Mouse (Mus musculus): Measurements from ENCODE around the gene Utrn. TPM values are rescaled to one million over a fixed set of nuclear protein-coding genes. Genes with fewer than 3 reads are reported as not detected.

Utrn gene
- polyA plus RNA-seq, 1 experiment from 2014 or later = 90.3 TPM

GRCm38 (mm10) chr10:12474850-12475621 lies 394.1 kb downstream of the Utrn start:
- Histone ChIP-seq H3K4me2 (replicated peaks; ENCODE audit: low read depth, low read length) (no peak overlapping the region), H3K4me3 (ENCODE audit: low read depth, low read length) (no peak overlapping the region), H3K27me3 (ENCODE audit: control insufficient read depth, insufficient read depth, low read length) (no peaks in the 10 kb centered on the region), H3K27ac (ENCODE audit: low read length) (no peak overlapping the region), H3K4me1 (ENCODE audit: control insufficient read depth, insufficient read depth, low read length) (no peaks in the 10 kb centered on the region), H3K9ac (replicated peaks; ENCODE audit: low read depth, low read length) (no peak overlapping the region), H3K36me3 (ENCODE audit: control insufficient read depth, insufficient read depth, low read length) (no peaks in the 10 kb centered on the region; the same call in 1 of the 2 replicates), H3K9me3 (ENCODE audit: control insufficient read depth, low read depth, low read length) (no peaks in the 10 kb centered on the region)
- no peak for ATAC-seq (ENCODE audit: insufficient number of reproducible peaks, insufficient read depth, low FRiP score, low read depth)
- 77% methylated on average over 14 of the region's 14 CpGs for WGBS

- H3K4me1 ChIP-seq (ENCODE audit: control insufficient read depth, insufficient read depth, low read length) = no peaks in the 10 kb centered on the region
- H3K36me3 ChIP-seq (ENCODE audit: control insufficient read depth, insufficient read depth, low read length) = no peaks in the 10 kb centered on the region
- H3K9me3 ChIP-seq (ENCODE audit: control insufficient read depth, low read depth, low read length) = no peaks in the 10 kb centered on the region
- H3K27ac ChIP-seq (ENCODE audit: low read length) = no peak overlapping the region; the same call in 1 of the 2 replicates
- no peak for ATAC-seq (ENCODE audit: insufficient number of reproducible peaks, insufficient read depth, low FRiP score, low read depth)
- no peak overlapping the region for H3K4me3 ChIP-seq (ENCODE audit: low read depth, low read length)
- H3K9ac ChIP-seq (replicated peaks; ENCODE audit: low read depth, low read length) = no peak overlapping the region
- no peak overlapping the region for H3K4me2 ChIP-seq (replicated peaks; ENCODE audit: low read depth, low read length)
- H3K27me3 ChIP-seq (ENCODE audit: control insufficient read depth, insufficient read depth, low read length) = no peaks in the 10 kb centered on the region
- WGBS = 43% methylated on average over 5 of the region's 5 CpGs
Observed at GRCm38 (mm10) chr10:12469391-12470057, 399.6 kb downstream of the Utrn start.

GRCm38 (mm10) chr10:12467544-12467943 lies 401.6 kb downstream of the Utrn start:
- Histone ChIP-seq H3K4me3 (ENCODE audit: low read depth, low read length) (no peak overlapping the region), H3K27me3 (ENCODE audit: control insufficient read depth, insufficient read depth, low read length) (no peaks in the 10 kb centered on the region), H3K36me3 (ENCODE audit: control insufficient read depth, insufficient read depth, low read length) (0 out of 2 replicates have a peak, but pooled peaks cover 2% of the 10 kb centered on the region), H3K4me1 (ENCODE audit: control insufficient read depth, insufficient read depth, low read length) (no peaks in the 10 kb centered on the region), H3K27ac (ENCODE audit: low read length) (no peak overlapping the region), H3K4me2 (replicated peaks; ENCODE audit: low read depth, low read length) (no peak overlapping the region), H3K9me3 (ENCODE audit: control insufficient read depth, low read depth, low read length) (no peaks in the 10 kb centered on the region), H3K9ac (replicated peaks; ENCODE audit: low read depth, low read length) (no peak overlapping the region)
- ATAC-seq (ENCODE audit: insufficient number of reproducible peaks, insufficient read depth, low FRiP score, low read depth) = no peak
- WGBS = 21% methylated on average over 2 of the region's 2 CpGs

- no peak overlapping the region for H3K27ac ChIP-seq (ENCODE audit: low read length)
Observed at GRCm38 (mm10) chr10:12460945-12461344, 408.2 kb downstream of the Utrn start.

GRCm38 (mm10) chr10:12456867-12457266 lies 412.3 kb downstream of the Utrn start:
- H3K4me1 ChIP-seq (ENCODE audit: control insufficient read depth, insufficient read depth, low read length) = no peaks in the 10 kb centered on the region
- no peak overlapping the region for H3K27ac ChIP-seq (ENCODE audit: low read length)
- no peaks in the 10 kb centered on the region for H3K9me3 ChIP-seq (ENCODE audit: control insufficient read depth, low read depth, low read length)
- peaks cover 2% of the 10 kb centered on the region; the same call in 1 of the 2 replicates for H3K36me3 ChIP-seq (ENCODE audit: control insufficient read depth, insufficient read depth, low read length)
- H3K4me2 ChIP-seq (replicated peaks; ENCODE audit: low read depth, low read length) = no peak overlapping the region
- H3K27me3 ChIP-seq (ENCODE audit: control insufficient read depth, insufficient read depth, low read length) = no peaks in the 10 kb centered on the region
- H3K9ac ChIP-seq (replicated peaks; ENCODE audit: low read depth, low read length) = no peak overlapping the region
- no peak overlapping the region for H3K4me3 ChIP-seq (ENCODE audit: low read depth, low read length)
- 78% methylated on average over 1 of the region's 1 CpGs for WGBS
- no peak for ATAC-seq (ENCODE audit: insufficient number of reproducible peaks, insufficient read depth, low FRiP score, low read depth)

More at GRCm38 (mm10) chr10:12460945-12461344, 408.2 kb downstream of the Utrn start:
- Histone ChIP-seq H3K36me3 (ENCODE audit: control insufficient read depth, insufficient read depth, low read length) (peaks cover 4% of the 10 kb centered on the region; the same call in 1 of the 2 replicates), H3K4me1 (ENCODE audit: control insufficient read depth, insufficient read depth, low read length) (no peaks in the 10 kb centered on the region), H3K4me3 (ENCODE audit: low read depth, low read length) (no peak overlapping the region), H3K27me3 (ENCODE audit: control insufficient read depth, insufficient read depth, low read length) (no peaks in the 10 kb centered on the region), H3K4me2 (replicated peaks; ENCODE audit: low read depth, low read length) (no peak overlapping the region), H3K9ac (replicated peaks; ENCODE audit: low read depth, low read length) (no peak overlapping the region), H3K9me3 (ENCODE audit: control insufficient read depth, low read depth, low read length) (no peaks in the 10 kb centered on the region)
- no peak for ATAC-seq (ENCODE audit: insufficient number of reproducible peaks, insufficient read depth, low FRiP score, low read depth)

GRCm38 (mm10) chr10:12452641-12453040 lies 416.5 kb downstream of the Utrn start:
- Histone ChIP-seq H3K4me3 (ENCODE audit: low read depth, low read length) (no peak overlapping the region), H3K27me3 (ENCODE audit: control insufficient read depth, insufficient read depth, low read length) (no peaks in the 10 kb centered on the region), H3K4me1 (ENCODE audit: control insufficient read depth, insufficient read depth, low read length) (no peaks in the 10 kb centered on the region), H3K4me2 (replicated peaks; ENCODE audit: low read depth, low read length) (no peak overlapping the region), H3K9me3 (ENCODE audit: control insufficient read depth, low read depth, low read length) (no peaks in the 10 kb centered on the region), H3K27ac (ENCODE audit: low read length) (no peak overlapping the region), H3K9ac (replicated peaks; ENCODE audit: low read depth, low read length) (no peak overlapping the region), H3K36me3 (ENCODE audit: control insufficient read depth, insufficient read depth, low read length) (no peaks in the 10 kb centered on the region)
- 85% methylated on average over 2 of the region's 2 CpGs for WGBS
- no peak for ATAC-seq (ENCODE audit: insufficient number of reproducible peaks, insufficient read depth, low FRiP score, low read depth)

- no peak for ATAC-seq (ENCODE audit: insufficient number of reproducible peaks, insufficient read depth, low FRiP score, low read depth)
Observed at GRCm38 (mm10) chr10:12444122-12444521, 425.0 kb downstream of the Utrn start.

GRCm38 (mm10) chr10:12433161-12433560 lies 436.0 kb downstream of the Utrn start:
- no peaks in the 10 kb centered on the region for H3K9me3 ChIP-seq (ENCODE audit: control insufficient read depth, low read depth, low read length)
- H3K36me3 ChIP-seq (ENCODE audit: control insufficient read depth, insufficient read depth, low read length) = no peaks in the 10 kb centered on the region
- H3K27ac ChIP-seq (ENCODE audit: low read length) = no peak overlapping the region
- H3K27me3 ChIP-seq (ENCODE audit: control insufficient read depth, insufficient read depth, low read length) = no peaks in the 10 kb centered on the region
- no peak for ATAC-seq (ENCODE audit: insufficient number of reproducible peaks, insufficient read depth, low FRiP score, low read depth)
- no peak overlapping the region for H3K4me2 ChIP-seq (replicated peaks; ENCODE audit: low read depth, low read length)
- no peak overlapping the region for H3K4me3 ChIP-seq (ENCODE audit: low read depth, low read length)
- no peak overlapping the region for H3K9ac ChIP-seq (replicated peaks; ENCODE audit: low read depth, low read length)
- no peaks in the 10 kb centered on the region for H3K4me1 ChIP-seq (ENCODE audit: control insufficient read depth, insufficient read depth, low read length)
- 88% methylated on average over 2 of the region's 2 CpGs for WGBS

More at GRCm38 (mm10) chr10:12444122-12444521, 425.0 kb downstream of the Utrn start:
- Histone ChIP-seq H3K27ac (ENCODE audit: low read length) (no peak overlapping the region), H3K9me3 (ENCODE audit: control insufficient read depth, low read depth, low read length) (no peaks in the 10 kb centered on the region), H3K9ac (replicated peaks; ENCODE audit: low read depth, low read length) (no peak overlapping the region), H3K4me2 (replicated peaks; ENCODE audit: low read depth, low read length) (no peak overlapping the region), H3K27me3 (ENCODE audit: control insufficient read depth, insufficient read depth, low read length) (no peaks in the 10 kb centered on the region), H3K36me3 (ENCODE audit: control insufficient read depth, insufficient read depth, low read length) (peaks cover 18% of the 10 kb centered on the region; the same call in 1 of the 2 replicates), H3K4me1 (ENCODE audit: control insufficient read depth, insufficient read depth, low read length) (no peaks in the 10 kb centered on the region), H3K4me3 (ENCODE audit: low read depth, low read length) (no peak overlapping the region)
- WGBS = 85% methylated on average over 4 of the region's 4 CpGs

All from stomach, embryonic 14.5 days (tissue).